Mouse (Mus musculus) neural tube, embryonic 12.5 days (tissue): Measurements from ENCODE around the gene Lin52. TPM values are rescaled to one million over a fixed set of nuclear protein-coding genes. Genes with fewer than 3 reads are reported as not detected.
A peak's percentile ranks its signal among the peaks of the same experiment; 100 is the strongest.

Experiments
- ATAC-seq: fragments of 200-750 bp; cut with Nextera tagmentation; 2 replicates; pipeline ENCODE4 v1.8.0; 2017; ENCODE audit warnings: low read depth, mild to moderate bottlenecking, moderate TSS enrichment, moderate library complexity; ENCODE audit not compliant: low FRiP score
- H3K27ac ChIP-seq: fragments of 300-500 bp; sonication (generic); 2 replicates; pipeline ENCODE4 v1.5.1; 2016
- H3K27me3 ChIP-seq: fragments of 300-500 bp; sonication (generic); replicated peaks from 2 replicates; pipeline ENCODE4 v1.6.1; 2016; ENCODE audit warnings: mild to moderate bottlenecking
- H3K36me3 ChIP-seq: fragments of 300-500 bp; sonication (generic); 2 replicates; pipeline ENCODE4 v1.6.1; 2016; ENCODE audit warnings: mild to moderate bottlenecking
- H3K4me1 ChIP-seq: fragments of 300-500 bp; sonication (generic); 2 replicates; pipeline ENCODE4 v1.6.1; 2016
- H3K4me2 ChIP-seq: fragments of 300-500 bp; sonication (generic); replicated peaks from 2 replicates; pipeline ENCODE4 v1.6.1; 2016; ENCODE audit warnings: mild to moderate bottlenecking
- H3K4me3 ChIP-seq: fragments of 300-500 bp; sonication (generic); 2 replicates; pipeline ENCODE4 v1.5.1; 2016
- H3K9ac ChIP-seq: fragments of 300-500 bp; sonication (generic); 2 replicates; pipeline ENCODE4 v1.6.1; 2016; ENCODE audit warnings: mild to moderate bottlenecking
- H3K9me3 ChIP-seq: fragments of 300-500 bp; sonication (generic); 2 replicates; pipeline ENCODE4 v1.6.1; 2016; ENCODE audit warnings: mild to moderate bottlenecking
- WGBS: fragments of 180-500 bp; shearing (Covaris S2); methylation state at CpG from one replicate; pipeline ENCODE4 v1.1.7; 2016; 5-methylcytosine and 5-hydroxymethylcytosine counted together
- polyA plus RNA-seq: library from polyadenylated mRNA; unstranded; fragments of >200 nt; fragmentation: Nextera tagmentation; extraction: Ambion mirVana; gene quantifications from 2 replicates; pipeline ENCODE4 v1.2.1, GENCODE M21; 2016

The Lin52 gene
- polyA plus RNA-seq, 1 experiment from 2014 or later, result 33.1 TPM

GRCm38 (mm10) chr12:84581285-84581684, 130.1 kb downstream of the Lin52 start:
- no peak for ATAC-seq
- H3K27me3 ChIP-seq, result peaks cover 13% of the 10 kb centered on the region; the same call in 1 of the 2 replicates
- H3K4me1 ChIP-seq, result no peaks in the 10 kb centered on the region
- no peaks in the 10 kb centered on the region for H3K9me3 ChIP-seq
- no peak overlapping the region for H3K9ac ChIP-seq
- 95% methylated on average over 2 of the region's 2 CpGs for WGBS
- no peak overlapping the region for H3K27ac ChIP-seq
- H3K4me3 ChIP-seq, result no peak overlapping the region
- H3K36me3 ChIP-seq, result no peaks in the 10 kb centered on the region
- no peak overlapping the region for H3K4me2 ChIP-seq

DNA sequence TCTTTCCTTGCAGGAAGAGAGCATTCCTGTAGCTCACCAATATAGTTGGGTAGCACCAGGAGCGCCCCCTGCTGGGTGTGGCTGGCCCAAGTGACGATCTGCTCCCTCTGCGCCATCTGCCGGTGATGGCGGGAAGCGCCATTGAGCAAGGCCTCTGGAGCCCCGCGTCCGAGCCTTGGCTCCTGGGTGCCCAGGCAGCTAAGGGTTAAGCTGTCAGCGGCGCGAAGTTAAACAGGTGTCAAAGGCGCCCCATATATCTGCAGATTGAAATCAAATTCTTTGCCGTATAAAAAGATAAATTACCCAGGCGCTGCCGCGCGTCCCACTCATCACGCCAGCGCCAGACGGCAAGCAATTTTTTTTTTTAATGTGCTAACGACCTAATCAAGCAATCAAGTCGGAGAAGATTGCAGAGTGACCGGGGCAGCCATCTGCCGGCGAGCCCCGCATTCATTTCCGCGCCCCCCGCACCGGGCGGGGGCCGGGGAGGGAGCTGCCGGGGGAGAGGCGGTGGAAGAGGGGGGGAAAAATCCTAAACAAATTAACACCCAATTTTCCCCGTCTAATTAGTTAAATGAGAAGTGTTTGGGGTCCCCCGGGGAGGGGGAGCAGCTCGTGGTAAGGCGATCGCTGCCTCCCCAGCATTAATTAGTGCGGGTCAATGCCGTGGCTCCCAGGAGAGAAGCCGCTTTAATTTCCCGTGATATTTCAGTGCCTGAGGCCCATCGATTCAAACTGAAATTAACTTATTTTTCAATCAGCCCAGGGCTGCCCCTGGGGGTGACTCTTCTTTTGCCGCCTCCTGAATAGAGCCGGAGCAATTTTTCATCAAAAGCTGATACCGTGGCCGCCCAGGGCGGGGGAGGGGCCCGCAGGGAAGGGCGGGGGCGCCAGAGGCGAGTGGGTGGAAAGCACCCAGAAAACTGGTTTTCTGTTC, 138.9 kb downstream of the Lin52 start:
- under 1% methylated on average over 54 of the region's 54 CpGs for WGBS
- Histone ChIP-seq H3K4me1 (no peaks in the 10 kb centered on the region; the same call in none of the 2 replicates), H3K27ac (no peak overlapping the region)

More for the DNA sequence above, 138.9 kb downstream of the Lin52 start:
- Histone ChIP-seq H3K4me3 (peak overlapping the region; percentile 34), H3K9me3 (no peaks in the 10 kb centered on the region), H3K27me3 (peaks cover 7% of the 10 kb centered on the region; the same call in 1 of the 2 replicates), H3K9ac (peak overlapping the region; percentile 49), H3K4me2 (peak overlapping the region; percentile 80), H3K36me3 (no peaks in the 10 kb centered on the region)
- ATAC-seq, result peak; percentile 67

Other genes starting within 250 kb of the Lin52 start
- gene Elmsan1, start 232.5 kb upstream of the Lin52 start, polyA plus RNA-seq, result 6.1 and 6.3 TPM in 2 replicates
- gene Ptgr2, start 166.2 kb upstream of the Lin52 start, polyA plus RNA-seq, result 14.2 and 17.4 TPM in 2 replicates
- gene Zfp410, start 134.6 kb upstream of the Lin52 start, polyA plus RNA-seq, result 108 and 111 TPM in 2 replicates
- 37.8 and 40.9 TPM in 2 replicates for gene Coq6, start 89.8 kb upstream of the Lin52 start, polyA plus RNA-seq
- gene Fam161b, start 89.6 kb upstream of the Lin52 start, polyA plus RNA-seq, result 11.5 and 12.5 TPM in 2 replicates
- gene Entpd5, start 42.4 kb upstream of the Lin52 start, polyA plus RNA-seq, result 10.1 and 11.0 TPM in 2 replicates
- gene Bbof1, start 42.4 kb upstream of the Lin52 start, polyA plus RNA-seq, result 2.4 and 3.0 TPM in 2 replicates
- gene Rnf113a2, start 34.2 kb upstream of the Lin52 start, polyA plus RNA-seq, result 28.2 and 28.6 TPM in 2 replicates
- gene Aldh6a1, start 418 bp upstream of the Lin52 start, polyA plus RNA-seq, result 24.0 and 25.9 TPM in 2 replicates
- gene Vsx2, start 118.3 kb downstream of the Lin52 start, polyA plus RNA-seq, result 6.6 and 6.9 TPM in 2 replicates
- 13.3 and 14.1 TPM in 2 replicates for gene Abcd4, start 166.0 kb downstream of the Lin52 start, polyA plus RNA-seq
- not detected in 2 replicates for gene Vrtn, start 189.6 kb downstream of the Lin52 start, polyA plus RNA-seq
- gene Syndig1l, start 247.4 kb downstream of the Lin52 start, polyA plus RNA-seq, result 1.8 and 1.9 TPM in 2 replicates